Mouse (Mus musculus) heart, postnatal 0 days (tissue): ENCODE measurements at regions not wholly inside any gene's neighbourhood (a gene's known extent, or its start where the extent isn't known, plus 50 kb on each side); places are given as distances from the start of the nearest gene placed in this dataset.

Experiments used
- CTCF ChIP-seq: IDR thresholded peaks from 2 replicates; pipeline ENCODE4 v1.5.1; 2016; ENCODE audit warnings: antibody characterized with exemption, control low read depth, low read depth
- EP300 ChIP-seq: IDR thresholded peaks from 2 replicates; pipeline ENCODE4 v1.6.1; 2016; ENCODE audit warnings: antibody characterized with exemption, low read depth

DNA sequence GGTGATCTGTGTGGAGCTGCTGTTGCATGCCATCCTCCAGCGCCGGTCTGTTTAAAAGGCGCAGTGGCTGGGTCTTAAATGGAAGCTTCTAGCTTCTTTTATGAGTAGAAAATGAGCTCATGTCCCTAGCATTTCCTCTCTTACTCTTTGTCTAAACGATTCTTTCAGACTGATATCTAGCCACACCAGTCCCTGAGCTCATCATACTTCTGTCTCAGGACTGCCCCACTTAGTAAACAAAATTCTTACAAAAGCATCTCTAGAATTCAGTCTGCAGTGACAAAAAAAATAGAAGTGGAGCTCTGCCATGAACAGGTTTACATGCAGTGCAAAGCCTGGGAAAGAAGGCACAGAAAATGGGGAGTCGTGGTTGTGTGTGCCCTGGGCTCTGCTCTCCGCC is 150.2 kb upstream of the Ccn2 start:
- no peak for TF ChIP-seq CTCF
- no peak for TF ChIP-seq EP300
